Mouse (Mus musculus): ENCODE measurements around the gene Frs2. TPM values are rescaled to one million over a fixed set of nuclear protein-coding genes. Genes with fewer than 3 reads are reported as not detected.
A peak's percentile ranks its signal among the peaks of the same experiment; 100 is the strongest.

The Frs2 gene
- polyA plus RNA-seq, 1 experiment from 2014 or later, result 14.6 TPM

- DNase-seq (ENCODE audit: low spot score), result peak; percentile 40
Measured at GRCm38 (mm10) chr10:117106686-117107085, 41.6 kb downstream of the Frs2 start.

- peak; percentile 18 for DNase-seq (ENCODE audit: low spot score)
Measured at GRCm38 (mm10) chr10:117106244-117106643, 42.1 kb downstream of the Frs2 start.

DNA sequence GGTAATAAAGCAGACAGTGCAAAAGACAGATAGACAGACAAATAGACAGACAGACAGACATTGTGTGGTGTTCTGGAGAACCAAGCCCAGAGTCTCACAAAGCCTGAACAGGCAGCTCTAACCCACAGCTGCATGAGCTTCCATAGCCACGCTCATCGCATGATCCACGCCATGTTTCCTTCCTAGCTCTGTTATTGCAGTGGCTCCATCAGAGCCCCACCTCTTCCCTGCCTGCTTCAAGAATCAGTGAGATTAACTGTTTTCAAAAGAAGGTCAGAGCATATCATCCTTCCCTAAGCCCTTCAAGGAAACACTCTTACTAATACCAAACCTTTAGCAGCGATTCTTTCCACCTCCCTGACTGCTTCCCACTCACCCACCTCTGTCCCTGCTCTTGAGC lies 43.3 kb downstream of the Frs2 start:
- peak; percentile 36 for DNase-seq (ENCODE audit: low spot score)

DNA sequence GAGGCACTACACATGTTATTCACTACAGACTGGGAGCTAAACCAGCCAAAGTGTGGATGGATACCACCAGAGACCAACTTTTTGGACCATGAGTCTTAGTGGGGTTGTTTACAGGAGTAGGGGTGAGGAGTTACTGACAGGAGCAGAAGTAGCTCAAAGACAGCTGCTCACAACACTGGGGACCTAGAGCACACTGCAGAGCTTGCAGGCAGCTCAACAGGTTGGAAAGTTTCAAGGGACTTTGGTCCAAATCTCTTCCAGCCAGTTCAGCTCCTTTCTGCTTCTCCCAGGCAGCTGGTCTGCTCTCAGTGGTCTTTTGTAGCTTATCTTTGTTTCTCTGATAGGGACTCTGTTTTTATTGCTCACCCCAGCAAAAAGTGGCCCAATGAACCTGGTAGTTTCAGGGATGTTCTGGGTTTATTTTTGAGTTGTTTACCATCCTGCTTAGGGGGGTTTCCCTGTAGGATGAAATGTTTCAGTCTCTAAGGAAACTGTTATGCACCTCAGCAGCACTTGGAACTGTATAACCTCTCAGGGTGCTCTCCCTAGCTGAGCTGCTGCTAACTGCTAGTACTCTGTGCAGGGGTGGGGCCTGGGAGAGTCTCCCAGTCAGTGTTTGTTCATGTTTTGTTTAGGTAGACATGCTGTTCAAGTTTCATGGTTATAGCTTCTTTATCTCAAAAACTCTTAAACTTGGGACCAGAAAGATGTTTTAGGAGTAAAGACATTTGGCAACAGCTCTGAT lies 44.3 kb downstream of the Frs2 start:
- DNase-seq (ENCODE audit: low spot score), result peak; percentile 13

- DNase-seq (ENCODE audit: low spot score), result no peak
Measured at GRCm38 (mm10) chr10:117100175-117100574, 48.2 kb downstream of the Frs2 start.

GRCm38 (mm10) chr10:117097116-117097698 lies 51.1 kb downstream of the Frs2 start:
- no peak for DNase-seq (ENCODE audit: low spot score)

DNA sequence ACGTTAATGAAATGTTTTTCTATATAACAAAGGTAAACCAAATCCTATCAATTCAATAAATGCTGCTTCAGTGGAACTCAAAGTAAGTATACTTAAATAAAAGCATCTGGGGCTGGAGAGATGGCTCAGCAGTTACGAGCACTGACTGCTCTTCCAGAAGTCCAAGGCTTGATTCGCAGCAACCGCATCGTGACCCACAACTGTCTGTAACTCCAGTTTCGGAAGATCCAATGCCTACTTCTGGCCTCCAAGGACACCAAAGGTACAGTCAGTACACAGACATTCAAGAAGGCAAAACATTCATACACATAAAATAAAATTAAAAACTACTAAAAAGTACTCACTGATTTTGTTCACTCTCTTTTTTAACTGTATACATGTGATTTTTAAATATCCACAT lies 52.2 kb downstream of the Frs2 start:
- DNase-seq (ENCODE audit: low spot score), result no peak

DNA sequence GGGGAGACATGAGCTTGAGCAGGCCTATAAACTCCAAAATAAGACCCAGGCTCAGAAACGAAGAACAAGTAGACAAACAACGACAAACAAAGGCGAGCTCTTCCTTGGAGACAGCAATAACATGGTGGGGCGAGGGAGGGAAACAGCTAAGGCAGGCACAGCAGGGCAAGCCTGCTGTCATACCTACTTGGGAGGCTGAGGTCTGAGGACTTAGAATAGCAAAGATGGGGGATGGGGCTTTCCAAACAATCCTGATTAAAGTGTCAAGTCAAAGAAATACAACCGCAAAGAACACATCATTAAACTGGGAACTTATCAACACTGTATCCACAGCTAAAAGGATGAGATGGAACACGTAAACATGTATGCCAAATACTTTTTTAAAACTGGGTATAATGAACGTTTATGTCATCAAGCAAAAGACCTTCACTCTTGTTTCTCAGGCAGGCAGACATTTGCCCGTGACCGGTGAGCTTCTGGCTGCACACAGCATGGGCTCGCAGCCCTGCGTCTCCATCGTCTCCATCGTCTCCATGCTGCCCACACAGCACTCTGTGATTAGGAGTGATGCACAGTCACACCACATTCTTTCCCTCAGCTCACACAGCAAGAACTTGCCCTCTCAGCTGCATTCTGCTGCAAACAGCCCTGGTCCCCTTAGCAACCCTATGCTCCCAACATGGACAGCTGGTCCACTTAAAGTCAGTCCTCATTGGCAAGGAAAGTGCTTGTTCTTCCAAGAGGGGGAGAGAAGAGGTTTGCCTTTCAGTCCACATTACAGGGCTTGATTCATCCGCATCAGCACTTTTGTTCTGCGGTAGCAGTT lies 53.6 kb downstream of the Frs2 start:
- DNase-seq (ENCODE audit: low spot score), result no peak

DNA sequence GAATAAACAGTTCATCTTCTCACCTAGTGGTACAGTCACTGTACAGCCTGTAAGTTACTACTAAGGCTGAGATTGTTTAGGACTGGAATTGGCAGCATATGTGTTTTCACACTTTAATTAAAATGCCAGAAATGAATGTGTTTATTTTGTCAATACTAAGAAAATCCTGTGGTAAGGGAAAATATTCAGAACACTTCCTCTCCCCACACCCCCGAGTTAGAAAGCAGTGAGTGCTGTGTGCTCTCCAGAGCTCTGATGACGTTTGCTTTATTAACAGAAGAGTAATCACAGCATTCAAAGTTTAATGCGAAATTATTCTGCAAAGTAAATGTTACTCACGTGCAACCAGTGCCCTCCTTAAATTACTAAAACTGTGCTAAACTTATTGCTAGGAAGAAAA lies 58.7 kb downstream of the Frs2 start:
- DNase-seq (ENCODE audit: low spot score), result no peak

DNA sequence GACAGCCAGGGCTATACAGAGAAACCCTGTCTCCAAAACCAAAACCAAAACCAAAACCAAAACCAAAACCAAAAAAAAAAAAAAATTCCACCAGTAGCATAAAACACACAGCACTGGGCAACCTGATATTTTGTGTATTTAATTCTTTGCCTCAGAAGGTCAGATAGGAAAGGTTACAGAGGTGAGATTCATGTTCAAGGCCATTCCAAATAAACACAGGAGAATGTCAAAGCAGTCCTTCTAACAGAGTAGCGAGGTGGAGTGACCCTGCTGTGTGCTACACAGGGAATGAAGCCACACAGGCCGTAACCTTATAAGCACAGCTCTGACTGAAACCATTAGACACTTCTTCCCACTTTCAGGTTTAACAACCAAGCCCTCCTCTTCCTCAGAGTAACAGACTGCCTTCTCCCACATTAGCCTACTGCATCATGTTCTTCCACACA lies 66.4 kb downstream of the Frs2 start:
- no peak for DNase-seq (ENCODE audit: low spot score)

DNA sequence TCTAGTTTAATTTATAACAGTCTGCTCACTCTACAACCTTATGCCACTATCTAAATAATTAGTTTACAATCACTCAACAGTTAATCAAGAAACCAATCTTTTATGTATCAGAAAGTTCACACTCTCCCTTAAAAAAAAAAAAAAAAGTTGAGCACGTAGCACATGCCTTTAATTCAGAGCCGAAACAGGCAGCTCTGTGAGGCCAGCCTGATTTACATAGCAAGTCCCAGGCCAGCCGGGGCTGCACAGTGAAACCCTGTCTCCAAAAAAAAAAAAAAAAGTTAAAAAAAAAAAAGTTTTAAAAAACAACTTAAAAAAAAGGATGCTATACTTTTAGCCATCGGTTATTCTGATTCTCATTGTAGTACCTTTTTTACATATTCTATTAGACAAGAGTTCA lies 67.0 kb downstream of the Frs2 start:
- no peak for DNase-seq (ENCODE audit: low spot score)

DNA sequence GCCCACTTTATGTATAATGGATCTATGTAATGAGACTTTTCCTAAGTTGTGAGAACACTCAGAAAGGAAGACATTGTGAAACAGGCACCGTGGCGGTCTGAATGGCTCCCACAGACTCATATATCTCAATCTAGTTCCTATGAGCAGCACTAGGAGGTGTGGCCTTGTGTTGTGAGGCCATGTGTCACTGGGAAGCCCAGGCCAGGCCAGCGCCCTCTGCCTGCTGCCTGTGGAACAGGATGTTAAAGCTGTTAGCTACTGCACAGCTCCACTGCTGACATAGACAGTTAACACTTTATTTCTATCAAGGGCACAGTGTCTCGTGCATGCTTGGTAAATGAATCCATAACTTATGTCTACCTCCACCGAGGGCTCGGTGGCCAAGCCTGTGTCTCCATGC lies 70.0 kb downstream of the Frs2 start:
- DNase-seq (ENCODE audit: low spot score), result peak; percentile 55

- no peak for DNase-seq (ENCODE audit: low spot score)
Measured at GRCm38 (mm10) chr10:117073176-117073575, 75.2 kb downstream of the Frs2 start.

DNA sequence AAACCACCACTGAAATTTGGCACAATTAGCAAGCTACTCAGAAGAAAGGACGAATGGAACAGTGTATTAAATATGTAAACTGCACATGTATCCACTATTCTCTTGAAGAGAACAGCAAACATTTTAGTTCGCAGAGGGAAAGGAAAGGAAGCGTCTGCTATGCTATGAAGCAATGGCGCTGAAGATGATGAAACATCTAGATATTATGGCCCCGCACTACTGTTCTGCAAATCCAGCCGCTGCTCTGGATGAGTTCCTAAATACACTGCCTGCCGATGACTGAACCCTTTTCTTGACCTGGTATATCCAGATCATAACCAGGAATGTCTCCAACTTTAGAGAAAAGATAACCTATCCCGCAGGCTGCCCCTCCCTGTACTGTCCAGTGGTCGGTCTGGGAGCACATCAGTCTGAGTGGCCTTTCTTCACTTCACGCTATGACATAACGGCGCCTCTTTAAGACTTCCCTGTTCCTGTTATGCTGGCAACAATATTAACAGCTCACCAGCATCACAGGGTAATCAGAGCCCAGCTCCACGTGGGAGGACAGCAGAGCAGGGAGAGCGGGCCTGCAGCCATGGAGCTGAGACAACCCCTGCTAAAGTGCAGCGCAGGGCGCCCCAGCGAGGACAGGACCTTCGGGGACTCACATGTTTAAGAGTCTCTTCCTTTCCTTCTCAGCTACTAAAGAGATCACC lies 76.0 kb downstream of the Frs2 start:
- no peak for DNase-seq (ENCODE audit: low spot score)

DNA sequence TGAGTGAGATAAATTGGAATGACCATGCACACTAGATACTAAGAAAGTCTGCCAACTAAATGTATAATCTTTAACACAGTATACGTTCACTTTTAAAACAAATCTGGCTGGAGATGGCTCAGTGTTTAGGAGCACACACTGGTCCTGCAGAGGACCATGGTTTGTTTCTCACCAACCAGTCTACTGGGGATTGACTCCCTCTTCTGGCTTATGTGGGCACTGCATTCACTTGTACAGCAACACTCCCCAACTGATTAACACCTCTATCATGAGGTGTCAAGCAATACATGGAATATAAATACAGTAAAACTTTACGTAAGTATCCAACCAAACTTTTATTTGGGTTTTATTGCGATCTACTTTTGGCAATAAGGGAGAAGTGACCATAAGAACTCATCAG lies 79.2 kb downstream of the Frs2 start:
- DNase-seq (ENCODE audit: low spot score), result no peak

DNA sequence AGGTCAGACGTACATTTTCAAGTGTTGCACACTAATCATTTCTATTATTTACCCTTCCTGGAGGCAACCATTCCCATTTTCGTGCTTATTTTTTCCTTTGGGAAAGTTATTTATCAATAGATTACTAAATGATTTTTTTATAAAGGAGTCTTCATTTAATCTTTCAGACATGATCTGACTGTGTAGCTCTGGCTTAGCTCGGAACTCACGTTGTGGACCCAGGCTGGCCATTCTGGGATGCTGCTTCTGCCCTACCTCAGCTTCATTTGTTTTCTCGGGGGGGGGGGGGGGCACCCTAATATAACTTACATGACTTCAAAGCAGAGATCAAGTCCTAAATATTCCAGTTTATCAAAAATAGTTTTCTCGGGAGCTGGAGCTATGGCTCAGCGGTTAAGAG lies 84.3 kb downstream of the Frs2 start:
- DNase-seq (ENCODE audit: low spot score), result no peak

DNA sequence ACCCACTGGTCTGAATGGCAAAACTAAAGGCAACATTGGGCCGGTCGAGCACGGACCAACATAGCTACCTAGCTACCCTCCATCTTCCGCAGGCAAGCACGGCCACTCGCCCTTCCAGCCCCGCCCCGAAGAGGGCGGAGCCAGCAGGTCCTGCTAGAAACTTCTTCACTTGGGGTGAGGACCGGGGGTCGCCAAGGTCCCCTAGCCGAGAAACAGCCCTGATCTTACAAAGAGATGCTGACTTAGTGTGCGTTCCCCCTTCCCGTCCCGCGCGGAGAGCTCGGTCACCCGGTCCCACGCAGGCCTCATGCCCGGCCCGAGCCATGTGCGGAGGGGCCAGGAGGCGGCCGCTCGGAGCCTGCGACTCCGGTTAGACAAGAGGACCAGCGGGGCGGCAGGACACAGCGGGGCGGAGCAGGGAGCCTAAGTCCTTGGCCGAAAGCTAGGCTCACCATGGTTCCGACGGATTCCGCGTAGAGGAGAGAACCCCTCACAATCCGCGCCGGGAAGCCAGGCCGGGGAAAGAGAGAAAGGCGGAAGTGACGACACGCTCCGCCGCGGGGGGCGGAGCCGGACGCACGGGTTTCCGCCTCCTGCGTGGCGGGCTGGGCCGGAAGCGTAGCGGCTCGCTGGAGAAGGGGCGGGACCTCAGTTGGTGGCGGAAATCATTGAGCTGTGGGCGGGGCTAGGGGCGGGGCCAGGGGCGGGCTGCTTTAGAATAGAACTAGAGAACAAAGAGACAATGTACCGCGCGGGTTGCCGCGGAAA lies 84.9 kb downstream of the Frs2 start, which contains the start of gene Cct2:
TSS of gene Cct2 (minus strand) at position 561 of the 768 bp plus-strand sequence.
- DNase-seq (ENCODE audit: low spot score), result peak; percentile 98

GRCm38 (mm10) chr10:117062894-117063253 lies 85.5 kb downstream of the Frs2 start:
- DNase-seq (ENCODE audit: low spot score), result no peak

DNA sequence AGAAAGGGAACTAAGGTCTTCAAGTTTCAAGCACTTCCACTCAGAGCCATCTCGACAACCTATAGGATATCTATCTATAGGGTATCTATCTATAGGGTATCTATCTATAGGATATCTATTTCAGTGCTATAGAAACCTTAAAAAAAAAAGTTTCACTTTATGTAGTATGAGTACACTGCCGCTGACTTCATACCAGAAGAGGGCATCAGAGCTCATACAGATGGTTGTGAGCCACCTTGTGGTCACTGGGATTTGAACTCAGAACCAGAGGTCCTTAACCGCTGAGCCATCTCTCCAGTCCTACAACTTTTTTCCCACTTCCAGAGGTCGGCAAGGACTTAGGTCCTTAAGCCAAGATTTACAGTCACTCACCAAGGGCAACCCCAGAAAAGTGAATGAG lies 92.7 kb downstream of the Frs2 start:
- no peak for DNase-seq (ENCODE audit: low spot score)

- DNase-seq (ENCODE audit: low spot score), result no peak
Measured at GRCm38 (mm10) chr10:117049961-117050597, 98.3 kb downstream of the Frs2 start.
